Mouse (Mus musculus) neutrophil, adult 5-6 weeks (primary cell): ENCODE results near the gene Tap2. TPM values are rescaled to one million over a fixed set of nuclear protein-coding genes. Genes with fewer than 3 reads are reported as not detected.
A peak's percentile ranks its signal among the peaks of the same experiment; 100 is the strongest.
"Not testable (repeated sequence)": the region's sequence is repeated elsewhere in the genome, so short reads cannot be mapped to it uniquely, and the experiment has no call there.

Source experiments
- ATAC-seq: fragments of 151-379, 151-347 bp; 2 replicates; pipeline ENCODE4 v1.8.0; 2017; ENCODE audit warnings: mild to moderate bottlenecking, moderate TSS enrichment; ENCODE audit not compliant: insufficient number of reproducible peaks, poor library complexity, low FRiP score, severe bottlenecking; ENCODE audit errors: extremely low read depth
- total RNA-seq: library from RNA; stranded (forward); fragments of 200-1000 nt; gene quantifications from 2 replicates; pipeline ENCODE4 v1.2.3, GENCODE M21; 2017

Tap2 gene
- total RNA-seq, 1 experiment from 2014 or later: 112 TPM

DNA sequence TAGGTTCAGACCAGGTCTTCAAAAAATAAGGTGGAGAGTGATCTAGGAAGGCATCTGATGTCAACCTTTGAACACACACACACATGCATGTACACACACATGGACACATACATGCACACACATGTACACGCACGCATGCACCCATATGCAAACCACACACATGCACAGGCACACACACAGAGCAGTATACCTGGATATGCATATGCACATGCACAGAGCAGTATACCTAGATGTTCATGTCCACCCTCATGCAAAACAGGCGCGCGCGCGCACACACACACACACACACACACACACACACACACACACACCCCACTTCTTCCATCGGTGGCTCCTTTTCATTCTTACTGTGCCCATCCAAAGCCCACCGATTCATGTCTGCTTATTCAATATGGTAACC is 4.5 kb downstream of the Tap2 start:
- ATAC-seq: no peak

DNA sequence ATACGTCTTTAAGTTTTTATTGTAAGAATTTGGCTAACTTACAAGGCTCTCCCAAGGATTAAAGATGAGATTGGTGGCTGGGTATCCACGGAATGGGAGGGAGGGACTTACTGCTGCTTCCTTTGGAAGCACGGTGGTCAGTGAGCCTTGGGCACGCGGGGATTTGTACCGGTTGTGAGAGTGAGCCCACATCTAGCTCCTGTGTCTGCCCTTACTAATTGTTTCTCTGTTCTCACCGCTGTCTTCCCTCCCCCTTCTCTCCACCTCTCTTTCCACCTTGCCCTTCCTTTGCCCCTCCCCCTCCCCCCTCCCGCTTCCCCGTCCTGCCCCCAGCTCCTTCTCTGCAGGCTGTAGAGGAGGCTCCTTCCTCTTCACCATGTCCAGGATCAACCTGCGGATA is 5.1 kb downstream of the Tap2 start:
- no peak for ATAC-seq

DNA sequence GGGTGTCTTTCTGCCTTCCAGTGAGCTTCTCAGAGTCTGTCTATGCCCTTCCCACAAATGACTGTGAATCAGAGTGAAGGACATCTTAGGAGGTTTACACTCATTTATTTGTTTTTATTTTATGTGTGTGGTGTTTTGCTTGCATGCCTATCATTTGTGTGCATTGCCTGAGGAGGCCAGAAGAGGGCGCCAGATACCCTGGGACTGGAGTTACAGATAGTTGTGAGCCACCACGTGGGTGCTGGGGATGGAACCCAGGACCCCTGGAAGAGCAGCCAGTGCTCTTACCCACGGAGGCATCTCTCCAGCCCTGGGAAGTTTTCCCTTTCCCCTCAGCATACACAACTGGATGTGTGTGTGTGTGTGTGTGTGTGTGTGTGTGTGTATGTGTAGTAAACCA is 6.4 kb downstream of the Tap2 start:
- no peak for ATAC-seq

DNA sequence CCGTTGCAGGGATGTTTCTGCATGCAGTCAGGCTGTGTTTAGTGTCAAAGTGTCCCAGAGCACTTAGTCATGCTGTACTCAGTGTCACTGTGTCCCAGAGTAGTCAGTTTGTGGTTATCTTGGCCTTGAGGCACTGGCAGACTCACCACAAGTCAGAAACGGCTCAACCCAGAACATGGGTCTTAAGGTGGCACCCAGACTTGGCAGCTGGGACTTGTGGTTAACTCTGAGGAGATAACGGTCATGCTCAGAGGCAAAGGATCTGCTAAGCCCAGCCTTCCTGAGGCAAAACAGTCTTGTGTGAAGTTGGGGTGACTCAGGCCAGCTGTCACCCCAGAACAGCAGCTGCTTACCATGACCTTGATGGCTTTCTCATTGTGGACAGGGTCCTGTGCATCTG is 7.3 kb downstream of the Tap2 start:
- no peak for ATAC-seq

DNA sequence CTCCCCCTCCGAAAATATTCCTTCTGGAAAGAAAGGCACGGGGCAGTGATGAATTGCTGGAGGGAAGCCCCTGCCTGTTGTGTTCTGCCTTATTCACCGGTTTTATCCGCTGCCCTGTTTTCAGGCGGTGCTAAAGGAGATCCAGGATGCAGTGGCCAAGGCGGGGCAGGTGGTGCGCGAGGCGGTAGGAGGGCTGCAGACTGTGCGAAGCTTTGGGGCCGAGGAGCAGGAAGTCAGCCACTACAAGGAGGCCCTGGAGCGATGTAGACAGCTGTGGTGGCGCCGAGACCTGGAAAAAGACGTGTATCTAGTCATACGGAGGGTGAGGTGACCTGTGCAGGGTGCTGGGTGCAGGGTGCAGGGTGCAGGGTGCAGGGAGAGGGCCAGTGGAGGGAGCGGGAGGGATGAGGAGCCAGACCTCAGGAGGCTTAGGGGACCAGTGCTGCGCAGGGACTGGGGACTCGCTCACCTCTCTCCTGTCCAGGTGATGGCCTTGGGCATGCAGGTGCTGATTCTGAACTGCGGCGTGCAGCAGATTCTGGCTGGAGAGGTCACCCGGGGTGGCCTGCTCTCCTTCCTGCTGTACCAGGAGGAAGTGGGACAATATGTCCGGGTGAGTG is 8.5 kb downstream of the Tap2 start:
- ATAC-seq: no peak

DNA sequence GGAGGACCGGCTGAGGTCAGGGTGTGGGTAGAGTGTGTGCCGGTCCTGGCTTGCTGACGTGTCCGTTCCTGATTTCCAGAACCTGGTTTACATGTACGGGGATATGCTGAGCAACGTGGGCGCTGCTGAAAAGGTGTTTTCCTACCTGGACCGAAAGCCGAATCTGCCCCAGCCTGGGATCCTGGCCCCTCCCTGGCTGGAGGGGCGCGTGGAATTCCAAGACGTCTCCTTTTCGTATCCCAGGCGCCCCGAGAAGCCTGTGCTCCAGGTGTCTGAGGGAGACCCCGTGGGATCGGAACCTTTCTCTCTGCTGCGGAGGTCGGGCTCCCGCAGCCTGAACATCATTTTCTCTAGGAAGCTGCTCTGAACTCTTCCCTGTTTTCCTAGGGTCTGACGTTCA is 10.6 kb downstream of the Tap2 start:
- no peak for ATAC-seq

DNA sequence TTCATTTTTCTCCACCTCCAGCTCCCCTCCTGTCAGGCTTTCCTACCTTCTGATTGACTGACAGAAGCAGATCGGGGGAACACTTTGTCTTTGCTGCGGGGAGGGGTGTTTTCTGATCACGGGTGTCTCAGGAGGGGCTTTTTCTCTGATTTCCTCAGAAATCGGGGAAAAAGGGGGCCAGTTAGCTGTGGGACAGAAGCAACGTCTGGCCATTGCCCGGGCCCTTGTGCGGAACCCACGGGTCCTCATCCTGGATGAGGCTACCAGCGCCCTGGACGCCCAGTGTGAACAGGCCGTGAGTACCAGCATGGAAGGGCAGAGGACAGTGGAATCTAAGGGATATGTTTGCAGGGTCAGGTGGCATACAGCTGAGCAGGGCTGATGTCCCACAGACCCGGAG is 11.8 kb downstream of the Tap2 start:
- ATAC-seq: no peak

DNA sequence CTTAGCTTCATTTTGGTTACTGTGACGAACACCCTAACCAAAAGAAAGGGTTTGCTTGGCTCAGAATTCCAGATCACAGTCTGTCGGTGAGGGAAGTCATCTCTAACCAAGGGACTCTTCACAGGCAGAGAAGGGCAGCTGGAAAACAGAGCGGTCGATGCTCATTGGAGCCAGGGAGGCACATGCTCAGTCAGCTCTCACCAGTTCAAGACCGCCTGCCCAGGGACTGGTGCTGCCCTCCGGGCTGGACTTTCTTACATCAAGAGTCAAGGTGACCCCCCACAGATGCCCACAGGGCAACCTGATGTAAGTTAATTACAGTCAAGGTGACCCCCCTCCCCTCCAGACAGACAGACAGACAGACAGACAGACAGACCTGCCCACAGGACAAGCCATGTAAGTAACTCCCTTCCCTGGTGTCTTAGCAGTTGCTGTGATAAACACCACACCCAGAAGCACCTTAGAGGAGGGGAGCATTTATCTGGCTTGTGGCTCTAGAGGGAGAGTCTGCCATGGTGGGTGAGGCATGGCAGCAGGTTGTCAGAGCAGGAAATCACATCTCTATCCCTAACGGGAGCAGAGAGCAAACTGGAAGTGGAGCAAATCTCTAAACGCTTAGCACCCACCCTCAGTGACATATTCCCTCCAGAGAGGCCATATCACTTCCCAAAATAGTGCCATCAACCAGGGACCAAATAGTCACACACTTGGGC is 14.0 kb downstream of the Tap2 start:
- no peak for ATAC-seq

DNA sequence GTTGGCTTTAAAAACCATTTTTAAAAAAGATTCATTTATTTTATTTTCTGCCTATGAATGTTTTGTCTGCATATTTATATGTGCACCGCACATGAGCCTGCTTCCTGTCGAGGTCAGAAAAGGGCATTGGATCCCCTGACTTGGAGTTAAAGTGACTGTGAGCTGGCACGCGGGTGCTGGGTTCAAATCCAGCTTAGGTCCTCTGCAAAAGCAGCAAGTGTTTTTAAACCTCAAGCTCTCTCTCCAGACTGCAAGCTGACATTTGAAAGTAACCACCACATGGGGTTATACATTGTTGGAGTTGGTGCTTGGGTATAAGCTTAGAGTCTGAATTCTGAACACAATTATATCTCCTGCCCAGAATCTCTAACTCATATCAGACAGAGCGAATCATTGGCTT is 14.7 kb downstream of the Tap2 start:
- no peak for ATAC-seq

DNA sequence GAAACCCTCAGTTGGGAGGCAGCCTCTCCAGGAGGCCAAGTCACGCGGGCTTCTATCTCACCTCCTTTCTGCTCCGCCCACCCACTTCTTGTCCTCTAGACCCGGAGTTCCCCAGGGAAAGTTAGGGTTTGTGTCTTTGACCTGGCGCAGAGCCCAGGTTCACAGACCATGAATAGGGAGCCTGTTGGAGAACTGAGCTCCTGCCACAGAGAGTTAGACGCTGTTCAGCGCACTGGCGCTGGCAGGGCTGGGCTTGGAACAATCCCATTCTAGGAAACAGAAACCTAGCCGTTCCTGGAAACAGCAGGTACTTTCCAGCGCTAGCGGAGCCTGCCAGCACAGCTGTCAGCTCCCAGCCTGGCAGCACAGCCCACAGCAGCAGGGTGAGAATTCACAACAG is 15.3 kb downstream of the Tap2 start:
- no peak for ATAC-seq

DNA sequence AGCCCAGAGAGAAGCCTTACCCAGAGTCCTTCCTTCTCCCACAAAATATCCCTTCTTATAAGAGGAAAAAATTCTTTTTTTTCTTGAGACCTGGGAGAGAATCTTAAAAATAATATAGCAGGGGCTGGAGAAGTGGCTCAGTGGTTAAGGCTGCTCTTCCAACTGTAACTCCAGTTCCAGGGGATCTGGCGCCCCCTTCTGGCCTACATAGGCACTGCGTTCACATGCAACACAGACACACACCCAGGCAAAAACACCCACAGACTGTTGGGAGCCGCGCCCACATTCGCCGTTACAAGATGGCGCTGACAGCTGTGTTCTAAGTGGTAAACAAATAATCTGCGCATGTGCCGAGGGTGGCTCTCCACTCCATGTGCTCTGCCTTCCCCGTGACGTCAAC is 15.8 kb downstream of the Tap2 start:
- ATAC-seq: peak; percentile 60; the same call in 1 of the 2 replicates

DNA sequence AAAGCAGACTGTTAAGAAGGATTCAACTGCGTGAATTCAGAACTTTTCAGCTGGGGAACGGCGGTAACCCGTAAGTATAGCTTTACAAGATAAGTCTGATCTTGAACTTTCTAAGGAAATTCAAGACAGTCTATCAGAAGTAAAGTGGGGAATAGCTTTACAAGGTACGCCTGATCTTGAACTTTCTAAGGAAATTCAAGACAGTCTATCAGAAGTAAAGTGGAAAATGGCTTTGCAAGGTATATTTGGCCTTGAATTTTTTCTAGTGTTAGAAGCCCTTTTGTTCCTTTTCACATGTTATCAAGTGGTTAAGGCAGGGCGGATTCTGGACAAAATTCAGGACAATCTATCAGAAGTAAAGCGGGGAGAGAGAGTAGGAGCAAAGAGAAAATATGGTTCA is 16.5 kb downstream of the Tap2 start:
- ATAC-seq: not testable (repeated sequence)

DNA sequence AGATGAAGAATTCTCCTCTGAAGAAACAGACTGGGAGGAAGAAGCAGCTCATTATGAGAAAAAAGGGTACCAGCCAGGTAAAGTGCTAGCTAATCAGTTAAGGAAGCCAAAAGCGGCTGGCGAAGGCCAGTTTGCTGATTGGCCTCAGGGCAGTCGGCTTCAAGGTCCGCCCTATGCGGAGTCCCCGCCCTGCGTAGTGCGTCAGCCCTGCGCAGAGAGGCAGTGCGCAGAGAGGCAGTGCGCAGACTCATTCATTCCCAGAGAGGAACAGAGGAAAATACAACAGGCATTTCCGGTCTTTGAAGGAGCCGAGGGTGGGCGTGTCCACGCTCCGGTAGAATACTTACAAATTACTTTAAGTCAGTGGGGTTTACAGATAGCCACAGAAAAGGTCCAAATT is 17.1 kb downstream of the Tap2 start:
- ATAC-seq: not testable (repeated sequence)

DNA sequence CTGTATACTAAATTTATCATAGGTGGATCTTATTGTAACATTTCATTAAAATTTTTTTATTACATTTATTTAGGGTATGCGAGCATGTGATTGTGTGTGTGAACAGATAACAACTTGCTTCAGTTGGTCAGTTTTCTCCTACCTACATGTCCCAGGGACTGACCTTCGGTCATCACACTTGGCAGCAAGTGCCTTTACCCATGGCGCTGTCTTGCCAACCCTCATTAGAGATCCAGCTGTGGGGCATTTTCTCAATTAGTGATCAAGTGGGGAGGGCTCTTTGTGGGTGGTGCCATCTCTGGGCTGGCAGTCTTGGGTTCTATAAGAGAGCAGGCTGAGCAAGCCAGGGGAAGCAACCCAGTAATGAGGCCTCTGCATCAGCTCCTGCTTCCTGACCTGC is 21.5 kb downstream of the Tap2 start:
- ATAC-seq: no peak

DNA sequence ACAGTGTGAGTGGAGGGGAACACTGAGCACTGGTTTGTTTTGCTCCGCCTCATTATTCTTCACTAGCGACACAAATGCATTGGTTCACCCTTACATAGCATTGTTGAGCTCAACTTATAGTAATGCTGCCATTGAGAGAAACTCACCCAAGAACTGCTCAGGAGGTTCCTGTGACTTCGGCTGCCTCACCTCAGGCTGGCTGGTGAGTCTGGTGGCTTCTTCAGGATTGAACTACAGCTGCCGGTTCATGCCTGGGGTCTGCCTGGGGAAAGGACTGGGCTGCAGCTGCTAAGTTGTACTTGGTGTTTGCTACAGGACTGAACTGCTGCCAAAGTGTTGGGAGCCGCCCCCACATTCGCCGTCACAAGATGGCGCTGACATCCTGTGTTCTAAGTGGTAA is 22.1 kb downstream of the Tap2 start:
- no peak for ATAC-seq

DNA sequence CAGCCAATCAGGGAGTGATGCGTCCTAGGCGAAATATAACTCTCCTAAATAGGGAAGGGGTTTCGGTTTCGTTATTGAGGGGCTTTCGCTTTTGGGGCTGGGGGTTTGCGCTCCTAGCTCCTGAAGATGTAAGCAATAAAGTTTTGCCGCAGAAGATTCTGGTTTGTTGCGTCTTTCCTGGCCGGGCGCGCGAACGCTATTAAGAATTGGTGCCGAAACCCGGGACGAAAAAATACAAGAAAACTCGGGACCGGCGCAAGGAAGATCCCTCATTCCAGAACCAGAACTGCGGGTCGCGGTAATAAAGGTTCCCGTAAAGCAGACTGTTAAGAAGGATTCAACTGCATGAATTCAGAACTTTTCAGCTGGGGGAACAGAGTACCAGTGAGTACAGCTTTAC is 22.6 kb downstream of the Tap2 start:
- not testable (repeated sequence) for ATAC-seq

DNA sequence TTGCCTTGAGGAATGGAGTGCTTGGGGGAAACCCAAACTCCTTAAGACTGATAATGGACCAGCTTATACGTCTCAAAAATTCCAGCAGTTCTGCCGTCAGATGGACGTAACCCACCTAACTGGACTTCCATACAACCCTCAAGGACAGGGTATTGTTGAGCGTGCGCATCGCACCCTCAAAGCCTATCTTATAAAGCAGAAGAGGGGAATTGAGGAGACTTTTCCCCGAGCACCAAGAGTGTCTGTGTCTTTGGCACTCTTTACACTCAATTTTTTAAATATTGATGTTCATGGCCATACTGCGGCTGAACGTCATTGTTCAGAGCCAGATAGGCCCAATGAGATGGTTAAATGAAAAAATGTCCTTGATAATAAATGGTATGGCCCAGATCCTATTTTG is 27.6 kb downstream of the Tap2 start:
- not testable (repeated sequence) for ATAC-seq

DNA sequence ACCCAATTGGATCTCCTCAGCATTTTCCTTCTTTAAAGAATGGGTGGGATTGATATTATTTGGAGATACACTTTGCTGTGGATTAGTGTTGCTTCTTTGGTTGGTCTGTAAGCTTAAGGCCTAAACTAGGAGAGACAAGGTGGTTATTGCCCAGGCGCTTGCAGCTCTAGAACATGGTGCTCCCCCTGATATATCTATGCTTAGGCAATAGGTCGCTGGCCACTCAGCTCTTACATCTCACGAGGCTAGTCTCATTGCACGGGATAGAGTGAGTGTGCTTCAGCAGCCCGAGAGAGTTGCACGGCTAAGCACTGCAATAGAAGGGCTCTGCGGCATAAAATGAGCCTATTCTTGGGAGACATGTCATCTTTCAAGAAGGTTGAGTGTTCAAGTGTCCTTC is 28.7 kb downstream of the Tap2 start:
- ATAC-seq: not testable (repeated sequence)

DNA sequence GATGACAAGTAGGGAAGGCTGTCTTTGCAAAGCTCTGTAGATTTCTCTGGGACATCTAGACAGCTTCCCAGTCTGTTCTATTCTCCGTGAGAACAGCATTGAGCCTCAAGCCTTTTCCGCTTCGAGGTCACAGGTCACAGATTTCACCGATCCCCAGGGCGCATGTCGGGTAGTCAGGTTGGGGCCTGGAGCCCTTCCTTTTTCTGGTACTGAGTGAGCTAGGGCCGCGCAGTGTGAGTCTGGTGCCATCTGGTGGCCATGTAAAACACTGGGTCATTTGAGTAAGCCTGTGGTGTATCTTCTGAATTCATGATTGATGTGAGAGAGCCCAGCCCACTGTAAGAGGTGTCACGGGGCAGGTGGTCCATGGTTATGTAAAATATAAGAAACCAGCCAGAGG is 31.6 kb downstream of the Tap2 start:
- ATAC-seq: peak; percentile 84

DNA sequence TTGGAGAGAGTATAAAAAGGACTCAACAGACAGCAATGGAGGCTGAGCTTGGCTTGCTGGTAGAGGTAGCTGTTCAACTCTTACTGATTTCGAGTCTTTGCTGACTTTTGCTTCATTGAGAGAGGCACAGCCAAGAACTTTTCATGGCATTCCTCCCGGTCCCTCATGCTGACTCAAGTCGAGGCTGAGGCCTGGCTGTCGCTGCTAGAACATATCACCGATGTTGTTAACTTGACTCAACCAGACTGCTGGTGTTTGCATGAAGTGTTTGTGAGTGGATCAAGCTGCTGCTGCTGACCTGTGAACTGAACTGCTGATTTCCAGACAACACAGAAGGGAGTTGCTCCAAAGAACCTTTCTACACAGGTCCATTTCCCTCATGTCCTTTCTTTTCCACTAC is 33.4 kb downstream of the Tap2 start:
- ATAC-seq: no peak

DNA sequence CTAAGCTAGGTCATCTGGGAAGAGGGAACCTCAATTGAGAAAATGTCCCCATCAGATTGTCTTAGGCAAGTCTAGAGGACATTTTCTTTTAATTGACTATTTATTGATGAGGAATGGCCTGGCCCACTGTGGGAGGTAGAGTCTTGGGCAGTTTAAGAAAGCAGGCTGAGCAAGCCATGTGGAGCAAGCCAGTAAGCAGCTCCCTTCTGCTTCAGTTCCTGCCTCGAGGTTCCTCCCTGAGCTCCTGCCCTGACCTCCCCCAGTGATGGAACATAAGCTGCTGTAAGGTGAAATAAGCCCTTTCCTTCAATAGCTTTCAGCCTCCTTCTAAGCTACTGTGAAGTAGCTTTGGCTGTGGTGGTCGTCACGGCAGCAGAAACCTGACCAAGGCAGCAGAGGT is 34.4 kb downstream of the Tap2 start:
- no peak for ATAC-seq
